Mouse (Mus musculus) frontal cortex, postnatal 10 days (tissue): ENCODE data around the gene Olfr118.
"Not testable (repeated sequence)": the region's sequence is repeated elsewhere in the genome, so short reads cannot be mapped to it uniquely, and the experiment has no call there.

Source experiments
- DNase-seq, 2 experiments: peaks; one replicate each; pipeline ENCODE4 v3.0.0; 2022; ENCODE audit warnings: low spot score in 2 of 2, mixed read lengths in 1 of 2

Olfr118 gene

GRCm38 (mm10) chr17:37666688-37667087 is at the start of gene Olfr118:
Gene Olfr118 (plus strand): TSS chr17:37666988.
- DNase-seq, result no peak

DNA sequence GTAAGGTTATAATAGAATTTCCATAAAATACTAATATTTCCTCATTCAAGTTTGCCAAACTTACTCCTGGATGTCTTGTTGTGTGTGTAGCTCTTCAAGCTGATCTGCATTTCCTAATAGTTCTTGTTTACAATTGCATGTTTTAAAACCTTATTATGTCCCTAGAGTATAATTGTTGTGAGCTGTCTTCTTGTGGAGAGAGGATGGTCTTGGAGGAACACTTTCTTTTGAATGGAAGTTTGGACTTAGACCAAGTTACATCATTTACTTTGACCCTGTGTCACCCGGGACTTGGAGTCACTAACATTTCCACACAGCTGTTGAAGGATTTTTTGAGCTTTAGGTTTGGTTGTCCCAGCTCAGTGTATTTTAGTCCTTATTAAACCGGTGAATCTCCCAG is 39.8 kb upstream of the Olfr118 start, which contains the start of the genes Olfr115 and Olfr116:
Gene Olfr115 (minus strand): TSS at position 101 of the 400 bp plus-strand sequence.
Gene Olfr116 (minus strand): TSS at position 191 of the 400 bp plus-strand sequence.
- no peak for DNase-seq

GRCm38 (mm10) chr17:37663682-37664081 is 3.1 kb upstream of the Olfr118 start, which contains the start of gene Olfr117:
Gene Olfr117 (minus strand): TSS chr17:37663782.
- no peak for DNase-seq

DNA sequence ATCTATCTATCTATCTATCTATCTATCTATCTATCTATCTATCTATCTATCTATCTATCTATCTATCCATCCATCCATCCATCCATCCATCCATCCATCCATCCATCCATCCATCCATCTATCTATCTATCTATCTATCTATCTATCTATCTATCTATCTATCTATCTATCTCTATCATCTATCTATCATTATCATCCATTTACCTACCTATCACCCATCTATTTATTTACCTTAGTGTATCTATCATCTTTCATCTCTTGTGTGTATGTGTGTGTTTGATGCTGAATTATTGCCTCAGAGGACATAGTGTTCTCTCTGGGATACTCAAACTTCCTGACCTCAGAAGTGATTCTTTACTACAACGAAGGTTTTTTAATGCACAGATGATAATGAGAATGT is 29.5 kb downstream of the Olfr118 start, which contains the start of gene Olfr119:
Gene Olfr119 (plus strand): TSS at position 301 of the 400 bp plus-strand sequence.
- not testable (repeated sequence) for DNase-seq

- no peak for DNase-seq
These were observed 54.7 kb downstream of the Olfr118 start, which contains the start of gene Olfr120 for GRCm38 (mm10) chr17:37721508-37721907. Gene Olfr120 (plus strand): TSS chr17:37721808.
